In genomic region chr3:89912108-89912542, GRCm38 (mm10) we compare ENCODE assay signal across 8 mouse cellular contexts. TPM values are rescaled to one million over a fixed set of nuclear protein-coding genes. Genes with fewer than 3 reads are reported as not detected.
A peak's percentile ranks its signal among the peaks of the same experiment; 100 is the strongest.
DNase-seq lines count a peak whose midpoint lies in the region; ATAC-seq and TF ChIP-seq lines count a peak whose summit lies in the region.

No protein-coding gene starts in this region.

- peak overlapping the region; percentile 98 for H3K4me2 ChIP-seq in lung, embryonic 16.5 days (ENCODE audit: low read depth, low read length)
- H3K4me2 ChIP-seq in forebrain, embryonic 14.5 days (ENCODE audit: low read length), result peak overlapping the region; percentile 96
- H3K4me2 ChIP-seq in limb, embryonic 14.5 days (replicated peaks; ENCODE audit: low read depth, low read length, severe bottlenecking), result peak overlapping the region; percentile 99

- H3K9me3 ChIP-seq in lung, embryonic 16.5 days (ENCODE audit: control insufficient read depth, low read length), result no peaks in the 10 kb centered on the region
- no peaks in the 10 kb centered on the region for H3K9me3 ChIP-seq in forebrain, embryonic 14.5 days (replicated peaks; ENCODE audit: control insufficient read depth, low read length)
- no peaks in the 10 kb centered on the region for H3K9me3 ChIP-seq in limb, embryonic 14.5 days (ENCODE audit: control insufficient read depth, low read length)

- H3K9ac ChIP-seq in lung, embryonic 16.5 days (ENCODE audit: low read length), result peak overlapping the region; percentile 70; the same call in 1 of the 2 replicates
- H3K9ac ChIP-seq in forebrain, embryonic 14.5 days (ENCODE audit: low read length), result no peak overlapping the region
- no peak overlapping the region for H3K9ac ChIP-seq in limb, embryonic 14.5 days (ENCODE audit: low read depth, low read length, severe bottlenecking)

- peak overlapping the region; percentile 60 for H3K4me3 ChIP-seq in lung, embryonic 16.5 days (ENCODE audit: low read length)
- H3K4me3 ChIP-seq in forebrain, embryonic 14.5 days (ENCODE audit: low read depth, low read length), result no peak overlapping the region
- peak overlapping the region; percentile 51 for H3K4me3 ChIP-seq in limb, embryonic 14.5 days (replicated peaks; ENCODE audit: low read length)
- peak overlapping the region; percentile 60 for H3K4me3 ChIP-seq in small intestine, adult 2 months (ENCODE audit: low read depth, low read length)

- no peak overlapping the region for H3K27ac ChIP-seq in lung, embryonic 16.5 days (ENCODE audit: low read length)
- no peak overlapping the region for H3K27ac ChIP-seq in forebrain, embryonic 14.5 days (ENCODE audit: low read depth, low read length)
- H3K27ac ChIP-seq in limb, embryonic 14.5 days (replicated peaks; ENCODE audit: low read depth, low read length), result no peak overlapping the region
- H3K27ac ChIP-seq in small intestine, adult 2 months (ENCODE audit: insufficient read depth, low read depth, low read length), result peak overlapping the region; percentile 61

- no peaks in the 10 kb centered on the region for H3K36me3 ChIP-seq in lung, embryonic 16.5 days (ENCODE audit: control insufficient read depth, insufficient read depth, low read length)
- H3K36me3 ChIP-seq in forebrain, embryonic 14.5 days (ENCODE audit: control insufficient read depth, insufficient read depth, low read length), result no peaks in the 10 kb centered on the region
- no peaks in the 10 kb centered on the region for H3K36me3 ChIP-seq in limb, embryonic 14.5 days (ENCODE audit: control insufficient read depth, insufficient read depth, low read length)
- no peaks in the 10 kb centered on the region for H3K36me3 ChIP-seq in small intestine, adult 2 months (ENCODE audit: control insufficient read depth, insufficient read depth, low read length)

- peak; percentile 15; the same call in 1 of the 2 replicates for ATAC-seq in lung, embryonic 16.5 days (ENCODE audit: low read depth)
- no peak for ATAC-seq in forebrain, embryonic 14.5 days
- no peak for ATAC-seq in limb, embryonic 14.5 days (ENCODE audit: low FRiP score, low read depth)
- ATAC-seq in frontal cortex, adult (ENCODE audit: low TSS enrichment), result no peak

- no peak for TF ChIP-seq CTCF in small intestine, adult 2 months (IDR thresholded peaks at IDR 0.05; ENCODE audit: extremely low read depth, insufficient read length, insufficient replicate concordance, low read depth, low read length)

- WGBS in lung, embryonic 16.5 days, result 35% methylated on average over 6 of the region's 6 CpGs
- 40% methylated on average over 6 of the region's 6 CpGs for WGBS in forebrain, embryonic 14.5 days
- WGBS in limb, embryonic 14.5 days, result 29% methylated on average over 6 of the region's 6 CpGs
- 29% methylated on average over 6 of the region's 6 CpGs for WGBS in small intestine, adult 2 months

- H3K4me1 ChIP-seq in lung, embryonic 16.5 days (replicated peaks; ENCODE audit: control insufficient read depth, insufficient read depth, low read length), result peaks cover 10% of the 10 kb centered on the region
- no peaks in the 10 kb centered on the region for H3K4me1 ChIP-seq in forebrain, embryonic 14.5 days (ENCODE audit: control insufficient read depth, insufficient read depth, low read length)
- peaks cover 5% of the 10 kb centered on the region for H3K4me1 ChIP-seq in limb, embryonic 14.5 days (ENCODE audit: control insufficient read depth, insufficient read depth, low read length)
- H3K4me1 ChIP-seq in small intestine, adult 2 months (ENCODE audit: control insufficient read depth, insufficient read depth, insufficient read length, low read length), result no peaks in the 10 kb centered on the region; the same call in 1 of the 2 replicates

- H3K27me3 ChIP-seq in lung, embryonic 16.5 days (ENCODE audit: control insufficient read depth, insufficient read depth, low read depth, low read length), result peaks cover 8% of the 10 kb centered on the region; the same call in 1 of the 2 replicates
- peaks cover 20% of the 10 kb centered on the region for H3K27me3 ChIP-seq in forebrain, embryonic 14.5 days (replicated peaks; ENCODE audit: control insufficient read depth, insufficient read depth, low read length)
- peaks cover 25% of the 10 kb centered on the region for H3K27me3 ChIP-seq in limb, embryonic 14.5 days (ENCODE audit: control insufficient read depth, insufficient read depth, low read length)
- no peaks in the 10 kb centered on the region for H3K27me3 ChIP-seq in small intestine, adult 2 months (ENCODE audit: control insufficient read depth, insufficient read depth, low read length)

- no peak for DNase-seq in lung, postnatal 14 days
- no peak for DNase-seq in forebrain, embryonic 14.5 days (ENCODE audit: low spot score)
- DNase-seq in limb, embryonic 14.5 days (ENCODE audit: low spot score), result no peak
- DNase-seq in urinary bladder, adult 2 months (ENCODE audit: low spot score), result no peak
- no peak for DNase-seq in spleen, adult 12 weeks (ENCODE audit: low spot score)

- no peak for TF ChIP-seq POLR2A in limb, embryonic 14.5 days (IDR thresholded peaks at IDR 0.05; ENCODE audit: borderline replicate concordance, extremely low read depth, insufficient read depth, insufficient read length)
- TF ChIP-seq POLR2A in small intestine, adult 2 months (IDR thresholded peaks at IDR 0.05; ENCODE audit: low read depth, low read length), result no peak

RNA-seq across cellular contexts. Expression of gene Il6ra, which starts 0.9 kb away (rescaled TPM):
- polyA plus RNA-seq in lung, embryonic 16.5 days (2015; fragmentation: Nextera tagmentation; extraction: Ambion mirVana), result 5.2 and 5.6 TPM in 2 replicates
- 0.37 and 0.47 TPM in 2 replicates for polyA plus RNA-seq in forebrain, embryonic 14.5 days (2014; fragmentation: Nextera tagmentation; extraction: Ambion mirVana)
- 1.1 and 1.2 TPM in 2 replicates for polyA plus RNA-seq in limb, embryonic 14.5 days (2012; rRNA removed)
- 1.3 and 1.5 TPM in 2 replicates for polyA plus RNA-seq in limb, embryonic 14.5 days (2014; fragmentation: Nextera tagmentation; extraction: Ambion mirVana)
- 3.0 and 3.7 TPM in 2 replicates for polyA plus RNA-seq in small intestine, adult 2 months (2012; rRNA removed)
- polyA plus RNA-seq in urinary bladder, adult 2 months (2012; rRNA removed), result 5.3 and 7.9 TPM in 2 replicates

RNA-seq across cellular contexts. Expression of gene Atp8b2, which starts 51.2 kb away (rescaled TPM):
- 14.8 and 16.5 TPM in 2 replicates for polyA plus RNA-seq in lung, embryonic 16.5 days (2015; fragmentation: Nextera tagmentation; extraction: Ambion mirVana)
- 6.4 and 9.1 TPM in 2 replicates for polyA plus RNA-seq in forebrain, embryonic 14.5 days (2014; fragmentation: Nextera tagmentation; extraction: Ambion mirVana)
- 88.4 and 110 TPM in 2 replicates for polyA plus RNA-seq in limb, embryonic 14.5 days (2012; rRNA removed)
- 20.5 and 24.6 TPM in 2 replicates for polyA plus RNA-seq in limb, embryonic 14.5 days (2014; fragmentation: Nextera tagmentation; extraction: Ambion mirVana)
- 8.3 and 13.5 TPM in 2 replicates for polyA plus RNA-seq in small intestine, adult 2 months (2012; rRNA removed)
- polyA plus RNA-seq in urinary bladder, adult 2 months (2012; rRNA removed), result 32.0 and 35.8 TPM in 2 replicates
